Mouse (Mus musculus): ENCODE data around the gene Foxp1.

DNA sequence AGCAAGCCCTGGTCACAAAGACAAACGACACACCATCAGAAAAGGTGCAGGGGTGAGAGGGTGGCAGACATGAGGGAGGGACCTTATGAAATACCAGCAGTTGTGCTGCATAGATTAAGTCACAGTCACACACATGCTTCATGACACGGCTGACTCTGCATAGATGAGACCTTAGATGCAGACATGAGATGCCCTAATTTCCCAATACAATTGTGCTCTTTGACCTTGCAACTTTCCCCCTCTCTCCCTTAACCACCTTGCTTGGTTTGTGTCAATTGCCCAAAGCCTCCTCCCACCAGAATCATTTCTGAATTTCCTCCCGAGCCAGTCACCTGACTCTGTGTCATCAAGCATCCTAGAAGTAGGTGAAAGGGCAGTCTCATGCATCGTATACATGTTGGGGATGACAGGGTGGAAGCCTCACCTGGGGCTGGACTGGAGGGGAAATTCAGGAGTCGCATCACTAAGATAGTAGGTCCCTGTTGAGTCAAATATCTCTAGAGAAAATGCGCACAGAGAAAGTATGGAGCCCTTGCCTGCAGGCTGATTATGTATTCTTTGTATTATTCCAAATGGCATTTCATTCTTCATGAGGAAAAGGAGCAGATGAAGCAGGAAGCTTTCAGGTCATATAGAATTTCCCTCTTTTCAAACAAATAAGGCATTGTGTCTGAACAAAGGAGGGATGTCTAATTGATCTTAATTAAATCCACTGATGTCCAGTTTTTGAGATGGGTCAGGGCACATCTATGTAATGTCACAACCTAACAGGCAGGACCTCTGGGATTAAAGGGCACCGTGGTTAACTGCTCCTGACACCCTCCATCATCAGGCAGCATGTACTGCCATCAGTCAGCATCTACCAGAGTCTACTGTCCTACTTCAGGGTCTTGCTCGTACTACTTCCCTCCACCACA, 486.8 kb downstream of the Foxp1 start:
- no peak for TF ChIP-seq CTCF (IDR thresholded peaks at IDR 0.05; ENCODE audit: extremely low read depth, insufficient read depth, insufficient read length, insufficient replicate concordance)
- TF ChIP-seq POLR2A (IDR thresholded peaks at IDR 0.05; ENCODE audit: low read depth, low read length): no peak
